Mouse (Mus musculus) heart, embryonic 12.5 days (tissue): Measurements from ENCODE around the gene Txk. TPM values are rescaled to one million over a fixed set of nuclear protein-coding genes. Genes with fewer than 3 reads are reported as not detected.

ENCODE experiments used
- ATAC-seq: fragments of 200-750 bp; cut with Nextera tagmentation; 2 replicates; pipeline ENCODE4 v1.8.0; 2017; ENCODE audit warnings: moderate TSS enrichment, moderate library complexity; ENCODE audit not compliant: insufficient number of reproducible peaks, low FRiP score
- H3K27ac ChIP-seq: fragments of 300-500 bp; sonication (generic); 2 replicates; pipeline ENCODE4 v1.5.1; 2016; ENCODE audit warnings: mild to moderate bottlenecking, moderate library complexity; ENCODE audit not compliant: poor library complexity, severe bottlenecking
- H3K27me3 ChIP-seq: fragments of 300-500 bp; sonication (generic); replicated peaks from 2 replicates; pipeline ENCODE4 v1.6.1; 2016; ENCODE audit warnings: mild to moderate bottlenecking, moderate library complexity
- H3K36me3 ChIP-seq: fragments of 300-500 bp; sonication (generic); 2 replicates; pipeline ENCODE4 v1.6.1; 2016; ENCODE audit warnings: mild to moderate bottlenecking, moderate library complexity
- H3K4me1 ChIP-seq: fragments of 300-500 bp; sonication (generic); replicated peaks from 2 replicates; pipeline ENCODE4 v1.6.1; 2016; ENCODE audit warnings: mild to moderate bottlenecking
- H3K4me2 ChIP-seq: fragments of 300-500 bp; sonication (generic); 2 replicates; pipeline ENCODE4 v1.6.1; 2016; ENCODE audit warnings: mild to moderate bottlenecking, moderate library complexity
- H3K4me3 ChIP-seq: fragments of 300-500 bp; sonication (generic); 2 replicates; pipeline ENCODE4 v1.5.1; 2016; ENCODE audit warnings: mild to moderate bottlenecking
- H3K9ac ChIP-seq: fragments of 300-500 bp; sonication (generic); 2 replicates; pipeline ENCODE4 v1.6.1; 2016; ENCODE audit warnings: mild to moderate bottlenecking, moderate library complexity
- H3K9me3 ChIP-seq: fragments of 300-500 bp; sonication (generic); replicated peaks from 2 replicates; pipeline ENCODE4 v1.6.1; 2016; ENCODE audit warnings: mild to moderate bottlenecking, moderate library complexity
- WGBS: fragments of 180-500 bp; shearing (Covaris S2); methylation state at CpG from one replicate; pipeline ENCODE4 v1.1.7; 2016; 5-methylcytosine and 5-hydroxymethylcytosine counted together
- polyA plus RNA-seq: library from polyadenylated mRNA; unstranded; fragments of >200 nt; fragmentation: Nextera tagmentation; extraction: Ambion mirVana; gene quantifications from 2 replicates; pipeline ENCODE4 v1.2.1, GENCODE M21; 2016

Gene Txk
- polyA plus RNA-seq, 1 experiment from 2014 or later = not detected

- H3K9me3 ChIP-seq = no peaks in the 10 kb centered on the region
- H3K4me3 ChIP-seq = no peak overlapping the region
- peaks cover 12% of the 10 kb centered on the region; the same call in 1 of the 2 replicates for H3K4me1 ChIP-seq
- no peak overlapping the region for H3K9ac ChIP-seq
- H3K36me3 ChIP-seq = peaks cover 5% of the 10 kb centered on the region; the same call in 1 of the 2 replicates
- no peaks in the 10 kb centered on the region for H3K27me3 ChIP-seq
- H3K27ac ChIP-seq = no peak overlapping the region
- no peak overlapping the region for H3K4me2 ChIP-seq
- WGBS = 79% methylated on average over 5 of the region's 5 CpGs
- no peak for ATAC-seq
These were observed 2.4 kb downstream of the Txk start for GRCm38 (mm10) chr5:72750226-72750625.

GRCm38 (mm10) chr5:72748659-72749265, 3.8 kb downstream of the Txk start:
- WGBS = 67% methylated on average over 7 of the region's 7 CpGs
- Histone ChIP-seq H3K36me3 (no peaks in the 10 kb centered on the region), H3K9ac (no peak overlapping the region), H3K4me2 (no peak overlapping the region), H3K27ac (no peak overlapping the region), H3K4me1 (peaks cover 12% of the 10 kb centered on the region; the same call in 1 of the 2 replicates), H3K9me3 (no peaks in the 10 kb centered on the region), H3K27me3 (no peaks in the 10 kb centered on the region), H3K4me3 (no peak overlapping the region)
- peak; percentile 48; the same call in 1 of the 2 replicates for ATAC-seq

GRCm38 (mm10) chr5:72747384-72747783, 5.2 kb downstream of the Txk start:
- Histone ChIP-seq H3K4me1 (peaks cover 12% of the 10 kb centered on the region; the same call in 1 of the 2 replicates), H3K4me2 (no peak overlapping the region), H3K9ac (no peak overlapping the region), H3K27ac (no peak overlapping the region), H3K4me3 (no peak overlapping the region), H3K27me3 (no peaks in the 10 kb centered on the region), H3K36me3 (no peaks in the 10 kb centered on the region), H3K9me3 (no peaks in the 10 kb centered on the region)
- ATAC-seq = no peak
- WGBS = 56% methylated on average over 4 of the region's 4 CpGs

GRCm38 (mm10) chr5:72746461-72746860, 6.1 kb downstream of the Txk start:
- Histone ChIP-seq H3K4me2 (no peak overlapping the region), H3K27ac (no peak overlapping the region), H3K27me3 (no peaks in the 10 kb centered on the region), H3K9me3 (no peaks in the 10 kb centered on the region), H3K9ac (no peak overlapping the region), H3K4me1 (peaks cover 12% of the 10 kb centered on the region; the same call in 1 of the 2 replicates), H3K36me3 (no peaks in the 10 kb centered on the region), H3K4me3 (no peak overlapping the region)
- 74% methylated on average over 4 of the region's 4 CpGs for WGBS
- no peak for ATAC-seq

- H3K36me3 ChIP-seq = no peaks in the 10 kb centered on the region
- H3K9ac ChIP-seq = no peak overlapping the region
- WGBS = 87% methylated on average over 6 of the region's 6 CpGs
- 0 out of 2 replicates have a peak, but pooled peaks cover 4% of the 10 kb centered on the region for H3K4me1 ChIP-seq
- ATAC-seq = no peak
- no peaks in the 10 kb centered on the region for H3K27me3 ChIP-seq
- H3K9me3 ChIP-seq = no peaks in the 10 kb centered on the region
- no peak overlapping the region for H3K4me3 ChIP-seq
- no peak overlapping the region for H3K4me2 ChIP-seq
- no peak overlapping the region for H3K27ac ChIP-seq
These were observed 9.5 kb downstream of the Txk start for GRCm38 (mm10) chr5:72743103-72743502.

- Histone ChIP-seq H3K27ac (no peak overlapping the region), H3K4me2 (no peak overlapping the region), H3K9ac (no peak overlapping the region), H3K9me3 (no peaks in the 10 kb centered on the region), H3K36me3 (no peaks in the 10 kb centered on the region), H3K4me1 (peaks cover 16% of the 10 kb centered on the region), H3K27me3 (no peaks in the 10 kb centered on the region), H3K4me3 (no peak overlapping the region)
- ATAC-seq = no peak
- WGBS = 31% methylated on average over 7 of the region's 7 CpGs
These were observed 15.7 kb downstream of the Txk start for GRCm38 (mm10) chr5:72736868-72737267.

- Histone ChIP-seq H3K4me1 (peaks cover 16% of the 10 kb centered on the region), H3K27me3 (no peaks in the 10 kb centered on the region), H3K4me3 (no peak overlapping the region), H3K27ac (no peak overlapping the region), H3K9me3 (no peaks in the 10 kb centered on the region), H3K4me2 (peak overlapping the region; percentile 37), H3K36me3 (no peaks in the 10 kb centered on the region), H3K9ac (no peak overlapping the region)
- no peak for ATAC-seq
- WGBS = 27% methylated on average over 8 of the region's 8 CpGs
These were observed 16.1 kb downstream of the Txk start for GRCm38 (mm10) chr5:72736437-72736836.

GRCm38 (mm10) chr5:72735763-72736162, 16.8 kb downstream of the Txk start:
- H3K4me2 ChIP-seq = no peak overlapping the region
- ATAC-seq = 0 out of 2 replicates have a peak, but pooled peaks have one; percentile 22

GRCm38 (mm10) chr5:72732885-72733284, 19.7 kb downstream of the Txk start:
- Histone ChIP-seq H3K9ac (no peak overlapping the region), H3K36me3 (no peaks in the 10 kb centered on the region), H3K27ac (no peak overlapping the region), H3K4me3 (no peak overlapping the region), H3K9me3 (no peaks in the 10 kb centered on the region), H3K4me1 (peaks cover 16% of the 10 kb centered on the region), H3K27me3 (no peaks in the 10 kb centered on the region), H3K4me2 (no peak overlapping the region)
- 88% methylated on average over 1 of the region's 1 CpGs for WGBS
- ATAC-seq = no peak

More at GRCm38 (mm10) chr5:72735763-72736162, 16.8 kb downstream of the Txk start:
- Histone ChIP-seq H3K9ac (no peak overlapping the region), H3K4me3 (no peak overlapping the region), H3K9me3 (no peaks in the 10 kb centered on the region), H3K27ac (no peak overlapping the region), H3K4me1 (peaks cover 16% of the 10 kb centered on the region), H3K27me3 (no peaks in the 10 kb centered on the region), H3K36me3 (no peaks in the 10 kb centered on the region)
- 61% methylated on average over 7 of the region's 7 CpGs for WGBS

- H3K4me2 ChIP-seq = no peak overlapping the region
- H3K27ac ChIP-seq = no peak overlapping the region
- H3K4me1 ChIP-seq = no peaks in the 10 kb centered on the region
- no peak overlapping the region for H3K4me3 ChIP-seq
- ATAC-seq = no peak
- no peaks in the 10 kb centered on the region for H3K27me3 ChIP-seq
- no peak overlapping the region for H3K9ac ChIP-seq
- H3K9me3 ChIP-seq = no peaks in the 10 kb centered on the region
- no peaks in the 10 kb centered on the region for H3K36me3 ChIP-seq
- WGBS = 69% methylated on average over 3 of the region's 3 CpGs
These were observed 27.2 kb downstream of the Txk start for GRCm38 (mm10) chr5:72725404-72725803.

GRCm38 (mm10) chr5:72723429-72723828, 29.1 kb downstream of the Txk start:
- H3K36me3 ChIP-seq = no peaks in the 10 kb centered on the region
- no peak overlapping the region for H3K4me3 ChIP-seq
- no peak overlapping the region for H3K4me2 ChIP-seq
- no peaks in the 10 kb centered on the region for H3K4me1 ChIP-seq
- no peaks in the 10 kb centered on the region for H3K27me3 ChIP-seq
- H3K9ac ChIP-seq = no peak overlapping the region
- 48% methylated on average over 2 of the region's 2 CpGs for WGBS
- H3K27ac ChIP-seq = no peak overlapping the region
- H3K9me3 ChIP-seq = no peaks in the 10 kb centered on the region
- no peak for ATAC-seq

GRCm38 (mm10) chr5:72720587-72720986, 32.0 kb downstream of the Txk start:
- no peak for ATAC-seq
- Histone ChIP-seq H3K9me3 (no peaks in the 10 kb centered on the region), H3K36me3 (no peaks in the 10 kb centered on the region), H3K4me1 (no peaks in the 10 kb centered on the region), H3K4me3 (no peak overlapping the region), H3K27ac (no peak overlapping the region), H3K9ac (no peak overlapping the region), H3K4me2 (no peak overlapping the region), H3K27me3 (no peaks in the 10 kb centered on the region)
- 62% methylated on average over 7 of the region's 7 CpGs for WGBS
